Mouse (Mus musculus) inflammation-experienced regulatory T-cells (primary cell): Measurements from ENCODE around the gene Gm14326. TPM values are rescaled to one million over a fixed set of nuclear protein-coding genes. Genes with fewer than 3 reads are reported as not detected.

Experiments used
- polyA plus RNA-seq, 2 experiments: library from polyadenylated mRNA; unstranded; fragments of 100-300 nt; shearing (Covaris generic); gene quantifications; one replicate each; pipeline ENCODE4 v1.2.1; 2017

Gene Gm14326
- 10 to 100 TPM in 1 of 2 experiments, 1 to 10 TPM in 1; 7.0 to 12.8 TPM for polyA plus RNA-seq

DNA sequence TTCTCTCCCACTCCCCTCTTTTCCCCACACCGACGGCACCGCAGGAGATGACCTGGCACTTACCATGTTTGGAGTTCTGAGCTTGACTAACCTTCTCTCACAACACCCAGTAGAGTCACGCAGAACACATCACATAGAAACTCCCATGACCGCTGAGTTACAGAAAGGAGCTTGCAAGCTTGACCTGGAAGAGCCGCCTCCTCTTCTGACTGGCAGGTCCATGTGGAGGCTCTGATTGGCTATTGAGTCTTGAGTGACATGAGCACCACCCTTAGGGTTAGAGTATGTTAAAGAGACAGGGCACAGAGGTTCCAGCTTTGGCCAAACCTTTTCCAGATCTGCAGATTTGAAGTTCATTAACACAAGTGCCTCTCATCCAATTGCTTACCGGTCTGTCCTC is at the start of gene Gm14326:
Gm14326 (minus strand) TSS at position 153 of the 400 bp plus-strand sequence.

DNA sequence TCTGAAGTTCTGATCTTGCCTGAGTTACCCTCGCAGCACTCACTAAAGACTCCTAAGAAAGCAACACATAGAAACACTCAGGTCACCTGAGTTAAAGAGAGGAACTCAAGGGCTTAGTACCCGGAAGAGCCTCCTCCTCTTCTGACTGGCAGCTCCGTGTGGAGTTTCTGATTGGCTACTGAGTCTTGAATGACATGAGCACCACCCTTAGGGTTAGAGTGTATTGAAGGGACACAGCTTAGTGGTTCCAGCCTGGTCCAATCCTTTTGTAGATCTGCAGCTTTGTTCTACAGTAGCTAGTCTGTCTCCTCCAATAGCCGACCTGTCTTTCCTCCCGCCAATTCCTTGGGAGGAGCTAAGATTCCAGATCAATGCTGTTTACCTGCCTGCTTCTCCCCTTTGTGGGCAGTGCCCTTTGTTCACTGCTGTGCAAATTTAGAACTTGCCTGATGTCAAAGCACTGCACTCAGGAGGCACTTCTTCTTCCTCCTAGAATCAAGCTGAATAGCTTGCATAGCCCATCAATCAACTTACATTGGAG is 31.5 kb downstream of the Gm14326 start, which contains the start of gene Zfp972:
Zfp972 (minus strand) TSS at position 51 of the 541 bp plus-strand sequence.

DNA sequence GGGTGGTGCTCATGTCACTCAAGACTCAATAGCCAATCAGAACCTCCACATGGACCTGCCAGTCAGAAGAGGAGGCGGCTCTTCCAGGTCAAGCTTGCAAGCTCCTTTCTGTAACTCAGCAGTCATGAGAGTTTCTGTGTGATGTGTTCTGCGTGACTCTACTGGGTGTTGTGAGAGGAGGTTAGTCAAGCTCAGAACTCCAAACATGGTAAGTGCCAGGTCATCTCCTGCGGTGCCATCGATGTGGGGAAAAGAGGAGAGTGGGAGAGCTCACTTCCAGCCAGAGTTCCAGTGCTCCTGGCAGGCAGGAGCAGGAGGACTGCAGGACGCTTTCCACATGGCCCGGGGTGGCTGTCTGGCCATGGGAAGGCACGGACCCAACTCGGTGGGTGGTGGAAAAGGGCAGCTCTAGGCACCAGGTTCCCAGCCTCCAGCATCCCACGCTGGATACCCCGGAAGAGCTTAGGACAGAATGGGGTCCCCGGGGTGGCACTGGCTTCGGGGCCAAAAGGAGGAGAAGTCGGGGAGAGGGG is 60.0 kb downstream of the Gm14326 start, which contains the start of gene Gm14327:
Gm14327 (plus strand) TSS at position 51 of the 533 bp plus-strand sequence.

Other genes starting within 250 kb of the Gm14326 start
- 1 to 10 TPM in 1 of 2 experiments, not detected in 1; 1.0 TPM for gene Gm14322, start 198.0 kb downstream of the Gm14326 start, polyA plus RNA-seq
- gene Gm14325, start 117.0 kb downstream of the Gm14326 start, polyA plus RNA-seq = 10 to 100 TPM; 11.9 to 13.7 TPM
- under 1 TPM; 0.61 to 0.71 TPM for gene Gm14327, start 60.2 kb downstream of the Gm14326 start, polyA plus RNA-seq
- not detected for gene Zfp972, start 31.7 kb downstream of the Gm14326 start, polyA plus RNA-seq
- 1 to 10 TPM; 8.5 to 9.0 TPM for gene Zfp971, start 66.0 kb upstream of the Gm14326 start, polyA plus RNA-seq
- gene Zfp931, start 121.2 kb upstream of the Gm14326 start, polyA plus RNA-seq = 10 to 100 TPM; 10.9 to 16.3 TPM
- under 1 TPM; 0.24 to 0.49 TPM for gene Phactr3, start 161.7 kb upstream of the Gm14326 start, polyA plus RNA-seq